Comparison of ENCODE assay signal across 19 mouse cellular contexts in the genomic region with DNA sequence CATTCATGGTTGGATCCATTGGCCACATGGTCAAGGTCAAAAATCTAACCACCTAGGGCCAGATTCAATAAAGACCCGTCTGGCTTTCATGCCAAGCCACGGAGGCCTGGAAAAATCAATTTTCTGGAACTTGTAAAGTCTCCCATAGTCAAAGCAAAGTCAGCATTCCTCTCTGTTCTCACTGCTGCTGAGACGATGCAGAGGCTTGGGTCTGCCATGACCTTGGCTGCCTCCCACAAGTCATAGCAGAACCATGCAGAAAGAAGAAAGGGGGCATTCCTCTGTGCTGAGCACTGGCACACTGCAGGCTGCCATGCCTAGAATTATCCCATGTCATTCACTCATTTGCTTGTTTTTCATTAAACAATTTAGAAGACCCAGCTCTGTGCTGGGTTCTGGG.
"Had no signal": no experiment of that assay in that cellular context is flagged by ENCODE, and none has a peak within 500 bp of the region (broad histone marks: within the 10 kb centered on the region; RNA-seq: fewer than 3 reads in every experiment).

No protein-coding gene starts in this region.

- H3K9ac ChIP-seq: limb, embryonic 12.5 days; limb, embryonic 15.5 days; liver, embryonic 12.5 days; liver, embryonic 15.5 days; midbrain, embryonic 12.5 days; midbrain, embryonic 15.5 days; neural tube, embryonic 13.5 days; stomach, embryonic 15.5 days had no signal

- H3K27me3 ChIP-seq: limb, embryonic 15.5 days; liver, embryonic 12.5 days; liver, embryonic 15.5 days; midbrain, embryonic 12.5 days; midbrain, embryonic 15.5 days; neural tube, embryonic 13.5 days; stomach, embryonic 15.5 days had no signal

- DNase-seq: kidney, adult 9 months; kidney, postnatal 14 days; kidney, postnatal 4 days; lung, adult 2 months; lung, postnatal 14 days; lung, postnatal 4 days; retina, postnatal 1 day; right cerebral cortex, postnatal 25 days; spleen, adult 18-20 months; thymus, postnatal 36 days had no signal

- H3K27ac ChIP-seq: limb, embryonic 12.5 days; limb, embryonic 15.5 days; liver, embryonic 12.5 days; liver, embryonic 15.5 days; midbrain, embryonic 12.5 days; midbrain, embryonic 15.5 days; neural tube, embryonic 13.5 days; stomach, embryonic 15.5 days had no signal

- ATAC-seq: liver, embryonic 12.5 days; midbrain, embryonic 15.5 days had no signal

- H3K4me2 ChIP-seq: limb, embryonic 12.5 days; limb, embryonic 15.5 days; liver, embryonic 12.5 days; liver, embryonic 15.5 days; midbrain, embryonic 12.5 days; midbrain, embryonic 15.5 days; neural tube, embryonic 13.5 days; stomach, embryonic 15.5 days had no signal

- H3K36me3 ChIP-seq: limb, embryonic 12.5 days; limb, embryonic 15.5 days; liver, embryonic 12.5 days; liver, embryonic 15.5 days; midbrain, embryonic 12.5 days; midbrain, embryonic 15.5 days; neural tube, embryonic 13.5 days; stomach, embryonic 15.5 days had no signal

- H3K4me3 ChIP-seq: limb, embryonic 12.5 days; limb, embryonic 15.5 days; liver, embryonic 12.5 days; liver, embryonic 15.5 days; midbrain, embryonic 12.5 days; midbrain, embryonic 15.5 days; myocyte; neural tube, embryonic 13.5 days; stomach, embryonic 15.5 days had no signal

- H3K4me1 ChIP-seq: limb, embryonic 12.5 days; liver, embryonic 12.5 days; liver, embryonic 15.5 days; midbrain, embryonic 12.5 days; midbrain, embryonic 15.5 days; neural tube, embryonic 13.5 days; stomach, embryonic 15.5 days had no signal

- H3K9me3 ChIP-seq: limb, embryonic 12.5 days; limb, embryonic 15.5 days; liver, embryonic 12.5 days; liver, embryonic 15.5 days; midbrain, embryonic 12.5 days; midbrain, embryonic 15.5 days; neural tube, embryonic 13.5 days; stomach, embryonic 15.5 days had no signal
